Mouse (Mus musculus) frontal cortex, postnatal 14 days (tissue): ENCODE measurements around the gene Gm10377.
"Not testable (repeated sequence)": the region's sequence is repeated elsewhere in the genome, so short reads cannot be mapped to it uniquely, and the experiment has no call there.

Source experiments
- DNase-seq, 2 experiments: peaks; one replicate each; pipeline ENCODE4 v3.0.0; 2022; ENCODE audit warnings: low spot score in 2 of 2

The Gm10377 gene

GRCm38 (mm10) chr14:42797887-42798286 lies at the start of gene Gm10377:
Gene Gm10377 (minus strand): TSS chr14:42797987.
- DNase-seq = not testable (repeated sequence)

- not testable (repeated sequence) for DNase-seq
Measured at GRCm38 (mm10) chr14:42768721-42769120, 29.1 kb downstream of the Gm10377 start, which contains the start of gene Gm3015. Gene Gm3015 (minus strand): TSS chr14:42768821.
